Mouse (Mus musculus): ENCODE measurements around the gene Mns1.

DNA sequence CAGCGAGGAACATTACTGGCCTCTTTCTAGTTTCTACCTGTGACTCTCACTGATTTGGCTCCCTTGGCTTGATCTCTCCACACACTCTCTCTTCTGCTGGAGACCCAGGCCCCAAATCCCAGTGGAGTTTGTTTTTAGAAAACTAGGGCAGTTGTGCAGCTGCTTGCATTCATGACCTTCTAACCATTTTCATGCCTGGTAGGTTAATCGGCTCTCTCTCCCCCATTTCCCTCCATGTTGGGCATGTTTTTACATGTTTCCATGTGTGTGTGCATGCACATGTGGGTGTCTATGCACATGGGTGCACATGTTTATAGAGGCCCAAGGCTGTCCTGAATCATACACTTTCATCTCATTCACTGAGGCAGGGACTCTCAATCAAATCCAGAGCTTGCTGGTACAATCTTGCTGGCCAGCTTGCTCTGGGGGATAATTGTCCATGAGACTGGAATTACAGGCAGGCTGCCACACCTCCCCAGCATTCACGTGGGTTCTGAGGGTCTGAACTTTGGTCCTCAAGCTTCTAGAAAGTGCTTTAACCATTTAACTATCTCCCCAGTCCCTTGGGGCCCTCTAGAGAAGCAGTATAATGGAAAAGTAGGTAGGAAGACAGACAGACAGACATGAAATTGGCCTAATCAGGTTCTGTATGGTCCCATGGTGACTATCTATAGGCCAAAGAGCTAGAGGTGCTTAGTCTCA is 56.3 kb downstream of the Mns1 start:
- no peak for TF ChIP-seq CTCF (IDR thresholded peaks at IDR 0.05; ENCODE audit: low read depth, low read length)
- TF ChIP-seq POLR2A (IDR thresholded peaks at IDR 0.05; ENCODE audit: borderline replicate concordance, low read depth, low read length) = no peak
